Mouse (Mus musculus) kidney, adult 2 months (tissue): ENCODE measurements around the gene Cx3cr1.

ENCODE experiments used
- CTCF ChIP-seq: fragments of 200-500 bp; conservative IDR thresholded peaks from 2 replicates; pipeline ENCODE4 v1.5.1; 2011; ENCODE audit warnings: low read depth, mild to moderate bottlenecking, control low read depth, low read length, moderate library complexity, mixed read lengths; ENCODE audit not compliant: insufficient read depth, insufficient read length
- POLR2A ChIP-seq: fragments of 200-500 bp; IDR thresholded peaks from one replicate; pipeline ENCODE4 v1.6.1; 2011; ENCODE audit warnings: low read depth, low read length, control low read depth

DNA sequence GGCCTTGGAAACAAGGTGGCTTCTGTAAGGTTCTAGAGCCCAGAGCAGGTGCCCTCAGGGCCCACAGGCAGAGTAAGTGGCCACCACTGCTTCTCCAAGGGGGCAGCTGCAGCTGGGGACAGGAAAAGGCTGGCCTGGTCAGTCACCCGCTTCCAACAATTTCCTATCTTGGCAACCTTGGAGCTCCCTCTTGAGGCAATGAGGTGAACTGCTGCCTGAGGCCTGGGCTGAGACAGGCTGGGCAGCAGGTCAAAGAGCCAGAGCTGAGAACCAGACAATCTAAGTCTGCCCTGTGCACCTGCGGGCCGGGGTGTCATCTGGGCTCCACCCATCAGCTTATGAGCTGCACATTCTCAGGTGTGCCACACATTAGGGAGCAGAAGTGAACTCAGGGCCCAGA is 3.5 kb upstream of the Cx3cr1 start:
- no peak for TF ChIP-seq POLR2A
- peak; percentile 95 for TF ChIP-seq CTCF
